ENCODE assay signal across 21 mouse cellular contexts in genomic region chr17:72012775-72013174, GRCm38 (mm10).
A peak's percentile ranks its signal among the peaks of the same experiment; 100 is the strongest.
DNase-seq lines count a peak whose midpoint lies in the region; ATAC-seq lines count a peak whose summit lies in the region.
"Had no signal": no experiment of that assay in that cellular context is flagged by ENCODE, and none has a peak within 500 bp of the region (broad histone marks: within the 10 kb centered on the region; RNA-seq: fewer than 3 reads in every experiment).

No protein-coding gene starts in this region.

- H3K27ac ChIP-seq in kidney, embryonic 14.5 days (ENCODE audit: low read depth, low read length): no peak overlapping the region
- H3K27ac ChIP-seq in kidney, embryonic 16.5 days (ENCODE audit: low read length): no peak overlapping the region
- H3K27ac ChIP-seq in embryonic facial prominence, embryonic 10.5 days (replicated peaks): no peak overlapping the region
- H3K27ac ChIP-seq: embryonic facial prominence, embryonic 13.5 days; embryonic facial prominence, embryonic 15.5 days; forebrain, embryonic 10.5 days; forebrain, embryonic 12.5 days had no signal

- 22% methylated on average over 9 of the region's 9 CpGs for WGBS in kidney, embryonic 14.5 days
- WGBS in kidney, embryonic 16.5 days: 19% methylated on average over 9 of the region's 9 CpGs
- WGBS in embryonic facial prominence, embryonic 10.5 days: 64% methylated on average over 9 of the region's 9 CpGs

- no peaks in the 10 kb centered on the region for H3K9me3 ChIP-seq in kidney, embryonic 14.5 days (ENCODE audit: control insufficient read depth, low read length)
- no peaks in the 10 kb centered on the region for H3K9me3 ChIP-seq in kidney, embryonic 16.5 days (ENCODE audit: low read length)
- H3K9me3 ChIP-seq in embryonic facial prominence, embryonic 10.5 days: no peaks in the 10 kb centered on the region
- H3K9me3 ChIP-seq: embryonic facial prominence, embryonic 13.5 days; embryonic facial prominence, embryonic 15.5 days; forebrain, embryonic 10.5 days; forebrain, embryonic 12.5 days had no signal

- peak; percentile 6 for DNase-seq in R1 (ENCODE audit: low read depth, low spot score)
- DNase-seq in embryonic facial prominence, embryonic 10.5 days (ENCODE audit: low spot score): peak; percentile 10
- no peak for DNase-seq in gastrocnemius, adult 8-10 months (ENCODE audit: low spot score in 2 of 2)
- DNase-seq: adrenal gland, adult 8-10 months; adrenal gland, postnatal 14 days; adrenal gland, postnatal 36 days; cerebellum, adult 11-12 months; cerebellum, adult 2 months; cerebellum, adult 9-10 months; cerebellum, postnatal 10 days; cerebellum, postnatal 25 days had no signal

- H3K4me2 ChIP-seq in kidney, embryonic 14.5 days (replicated peaks; ENCODE audit: low read depth, low read length): no peak overlapping the region
- no peak overlapping the region for H3K4me2 ChIP-seq in kidney, embryonic 16.5 days (replicated peaks; ENCODE audit: low read depth, low read length)
- H3K4me2 ChIP-seq: embryonic facial prominence, embryonic 13.5 days; embryonic facial prominence, embryonic 15.5 days; forebrain, embryonic 12.5 days had no signal

- ATAC-seq in kidney, embryonic 14.5 days (ENCODE audit: low FRiP score, low TSS enrichment): peak; percentile 81
- ATAC-seq in kidney, embryonic 16.5 days (ENCODE audit: low FRiP score, low TSS enrichment): no peak
- ATAC-seq: activated CD4-positive, CD25-positive, alpha-beta regulatory T cell, adult 4 months; forebrain, embryonic 14.5 days; forebrain, embryonic 16.5 days had no signal

- H3K9ac ChIP-seq in kidney, embryonic 14.5 days (ENCODE audit: low read depth, low read length): no peak overlapping the region
- no peak overlapping the region for H3K9ac ChIP-seq in kidney, embryonic 16.5 days (replicated peaks; ENCODE audit: low read length)
- H3K9ac ChIP-seq: embryonic facial prominence, embryonic 13.5 days; embryonic facial prominence, embryonic 15.5 days; forebrain, embryonic 12.5 days had no signal

- no peaks in the 10 kb centered on the region for H3K36me3 ChIP-seq in kidney, embryonic 14.5 days (ENCODE audit: control insufficient read depth, insufficient read depth, low read length)
- H3K36me3 ChIP-seq in kidney, embryonic 16.5 days (ENCODE audit: insufficient read depth, low read length): no peaks in the 10 kb centered on the region
- H3K36me3 ChIP-seq in embryonic facial prominence, embryonic 10.5 days (replicated peaks): no peaks in the 10 kb centered on the region
- H3K36me3 ChIP-seq: embryonic facial prominence, embryonic 13.5 days; embryonic facial prominence, embryonic 15.5 days; forebrain, embryonic 10.5 days; forebrain, embryonic 12.5 days had no signal

- H3K27me3 ChIP-seq in kidney, embryonic 14.5 days (ENCODE audit: control insufficient read depth, insufficient read depth, low read length): no peaks in the 10 kb centered on the region
- H3K27me3 ChIP-seq in kidney, embryonic 16.5 days (ENCODE audit: insufficient read depth, low read length): no peaks in the 10 kb centered on the region
- H3K27me3 ChIP-seq in embryonic facial prominence, embryonic 10.5 days (replicated peaks; ENCODE audit: low read depth, poor library complexity, severe bottlenecking): no peaks in the 10 kb centered on the region
- H3K27me3 ChIP-seq: embryonic facial prominence, embryonic 13.5 days; embryonic facial prominence, embryonic 15.5 days; forebrain, embryonic 12.5 days had no signal

- H3K4me3 ChIP-seq in kidney, embryonic 14.5 days (ENCODE audit: low read length): no peak overlapping the region
- H3K4me3 ChIP-seq in kidney, embryonic 16.5 days (ENCODE audit: low read length): no peak overlapping the region
- no peak overlapping the region for H3K4me3 ChIP-seq in embryonic facial prominence, embryonic 10.5 days
- H3K4me3 ChIP-seq: embryonic facial prominence, embryonic 13.5 days; embryonic facial prominence, embryonic 15.5 days; erythroblast, embryonic 14.5 days; forebrain, embryonic 10.5 days; forebrain, embryonic 12.5 days had no signal

- no peaks in the 10 kb centered on the region for H3K4me1 ChIP-seq in kidney, embryonic 14.5 days (ENCODE audit: control insufficient read depth, insufficient read depth, low read length)
- H3K4me1 ChIP-seq in kidney, embryonic 16.5 days (ENCODE audit: insufficient read depth, low read length): 0 out of 2 replicates have a peak, but pooled peaks cover 4% of the 10 kb centered on the region
- peaks cover 4% of the 10 kb centered on the region; the same call in 1 of the 2 replicates for H3K4me1 ChIP-seq in embryonic facial prominence, embryonic 10.5 days
- H3K4me1 ChIP-seq: embryonic facial prominence, embryonic 13.5 days; forebrain, embryonic 10.5 days; forebrain, embryonic 12.5 days had no signal

Comparison
In these comparisons a context has a peak if more than half of its experiments do, and no peak if none do; other contexts are left out.
1. DNase-seq: peak in R1 (single experiment) and embryonic facial prominence, embryonic 10.5 days (single experiment); none in gastrocnemius, adult 8-10 months (0 of 2).